In genomic region chr16:78067532-78068118, GRCm38 (mm10) we compare ENCODE assay signal across 24 mouse cellular contexts.
"Had no signal": no experiment of that assay in that cellular context is flagged by ENCODE, and none has a peak within 500 bp of the region (broad histone marks: within the 10 kb centered on the region; RNA-seq: fewer than 3 reads in every experiment).

No protein-coding gene starts in this region.

- H3K4me1 ChIP-seq: kidney, embryonic 15.5 days; liver, embryonic 12.5 days; liver, embryonic 15.5 days; lung, embryonic 15.5 days; megakaryocyte, embryonic 14.5 days; midbrain, embryonic 10.5 days; midbrain, embryonic 13.5 days; stomach, embryonic 15.5 days had no signal

- H3K9me3 ChIP-seq: kidney, embryonic 15.5 days; liver, embryonic 12.5 days; liver, embryonic 15.5 days; lung, embryonic 15.5 days; midbrain, embryonic 10.5 days; midbrain, embryonic 13.5 days; neural tube, embryonic 13.5 days; stomach, embryonic 15.5 days had no signal

- H3K27ac ChIP-seq: kidney, embryonic 15.5 days; left cerebral cortex, adult 2 months; liver, embryonic 12.5 days; liver, embryonic 15.5 days; lung, embryonic 15.5 days; midbrain, embryonic 10.5 days; midbrain, embryonic 13.5 days; neural tube, embryonic 13.5 days; stomach, embryonic 15.5 days had no signal

- ATAC-seq: liver, embryonic 12.5 days; midbrain, embryonic 13.5 days; midbrain, embryonic 16.5 days had no signal

- H3K27me3 ChIP-seq: kidney, embryonic 15.5 days; liver, embryonic 12.5 days; liver, embryonic 15.5 days; lung, embryonic 15.5 days; megakaryocyte, embryonic 14.5 days; midbrain, embryonic 13.5 days; neural tube, embryonic 13.5 days; stomach, embryonic 15.5 days had no signal

- DNase-seq: kidney, adult 8-10 months; kidney, postnatal 10 days; kidney, postnatal 36 days; layer of hippocampus, postnatal 36 days; liver; lung, adult 18-20 months; lung, postnatal 10 days; lung, postnatal 36 days; retina, postnatal 1 day; right cerebral cortex, postnatal 25 days; spleen, adult 18-20 months; thymus, postnatal 25 days had no signal

- H3K9ac ChIP-seq: kidney, embryonic 15.5 days; liver, embryonic 12.5 days; liver, embryonic 15.5 days; lung, embryonic 15.5 days; midbrain, embryonic 13.5 days; neural tube, embryonic 13.5 days; stomach, embryonic 15.5 days had no signal

- H3K4me3 ChIP-seq: kidney, embryonic 15.5 days; left cerebral cortex, adult 2 months; liver, embryonic 12.5 days; liver, embryonic 15.5 days; lung, embryonic 15.5 days; megakaryocyte, embryonic 14.5 days; midbrain, embryonic 10.5 days; midbrain, embryonic 13.5 days; myocyte; neural tube, embryonic 13.5 days; stomach, embryonic 15.5 days had no signal

- H3K4me2 ChIP-seq: kidney, embryonic 15.5 days; liver, embryonic 12.5 days; liver, embryonic 15.5 days; lung, embryonic 15.5 days; midbrain, embryonic 13.5 days; neural tube, embryonic 13.5 days; stomach, embryonic 15.5 days had no signal

- H3K36me3 ChIP-seq: kidney, embryonic 15.5 days; liver, embryonic 12.5 days; liver, embryonic 15.5 days; lung, embryonic 15.5 days; midbrain, embryonic 10.5 days; midbrain, embryonic 13.5 days; neural tube, embryonic 13.5 days; stomach, embryonic 15.5 days had no signal
